Comparison of ENCODE assay signal across 8 mouse cellular contexts in the genomic region with DNA sequence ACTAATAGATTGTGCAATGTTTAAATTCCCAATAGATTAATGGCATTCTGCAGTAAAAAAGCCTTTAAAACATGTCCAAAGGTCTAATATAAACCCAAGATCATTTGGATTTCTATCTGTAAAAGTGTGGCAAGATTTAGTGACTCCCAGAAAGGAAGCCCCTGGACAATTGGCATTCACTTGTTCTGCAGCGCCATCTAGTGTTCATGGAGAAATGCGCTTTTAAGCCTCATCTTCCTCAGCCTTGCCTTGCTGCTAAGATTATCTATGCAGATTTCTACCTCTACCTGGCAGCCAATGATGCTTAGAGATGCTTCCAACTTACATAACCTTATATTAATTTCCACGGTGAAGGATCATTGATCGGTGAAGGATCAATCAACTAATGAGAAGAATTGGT.
DNase-seq lines count a peak whose midpoint lies in the region; ATAC-seq and TF ChIP-seq lines count a peak whose summit lies in the region.

No protein-coding gene starts in this region.

- H3K4me1 ChIP-seq in cerebellum, adult 2 months (ENCODE audit: control insufficient read depth, insufficient read depth, low read length): peaks cover 7% of the 10 kb centered on the region
- 0 out of 2 replicates have a peak, but pooled peaks cover 7% of the 10 kb centered on the region for H3K4me1 ChIP-seq in kidney, postnatal 0 days (replicated peaks; ENCODE audit: insufficient read depth, low read length)
- H3K4me1 ChIP-seq in liver, postnatal 0 days (ENCODE audit: insufficient read depth): no peaks in the 10 kb centered on the region

- H3K9me3 ChIP-seq in kidney, postnatal 0 days (replicated peaks; ENCODE audit: low read length): no peaks in the 10 kb centered on the region
- H3K9me3 ChIP-seq in liver, postnatal 0 days (ENCODE audit: low read length): no peaks in the 10 kb centered on the region

- no peak for TF ChIP-seq POLR2A in cerebellum, adult 2 months (IDR thresholded peaks at IDR 0.05; ENCODE audit: borderline replicate concordance, insufficient read depth, low read length)

- peak; percentile 62 for DNase-seq in CD4-positive helper T cell, adult 2 months (ENCODE audit: low read depth, low spot score)
- DNase-seq in MN1 (ENCODE audit: low spot score): peak; percentile 83
- DNase-seq in cerebellum, adult 2 months: peak; percentile 70 to 71
- peak; percentile 92 for DNase-seq in kidney, postnatal 0 days (ENCODE audit: low spot score)
- peak; percentile 48 for DNase-seq in liver, postnatal 0 days
- peak; percentile 72 for DNase-seq in retina, adult 2 months (ENCODE audit: low read depth, low spot score)

- H3K9ac ChIP-seq in kidney, postnatal 0 days (ENCODE audit: low read depth, low read length): no peak overlapping the region
- no peak overlapping the region for H3K9ac ChIP-seq in liver, postnatal 0 days (replicated peaks)

- no peak overlapping the region for H3K4me2 ChIP-seq in kidney, postnatal 0 days (ENCODE audit: low read length)
- no peak overlapping the region for H3K4me2 ChIP-seq in liver, postnatal 0 days (ENCODE audit: low read depth, low read length)

- peak; percentile 74 for TF ChIP-seq CTCF in cerebellum, adult 2 months (IDR thresholded peaks at IDR 0.05; ENCODE audit: borderline replicate concordance, insufficient read depth, low read depth, low read length)
- peak; percentile 97 for TF ChIP-seq CTCF in kidney, postnatal 0 days (IDR thresholded peaks at IDR 0.05; ENCODE audit: low read depth)
- peak; percentile 86 for TF ChIP-seq CTCF in liver, postnatal 0 days (IDR thresholded peaks at IDR 0.05; ENCODE audit: low read depth)

- H3K27me3 ChIP-seq in cerebellum, adult 2 months (ENCODE audit: control insufficient read depth, insufficient read depth, low read length): no peaks in the 10 kb centered on the region
- H3K27me3 ChIP-seq in kidney, postnatal 0 days (ENCODE audit: insufficient read depth, low read length): no peaks in the 10 kb centered on the region
- no peaks in the 10 kb centered on the region for H3K27me3 ChIP-seq in liver, postnatal 0 days (ENCODE audit: insufficient read depth, low read length)

- H3K36me3 ChIP-seq in kidney, postnatal 0 days (ENCODE audit: insufficient read depth, low read length): no peaks in the 10 kb centered on the region
- no peaks in the 10 kb centered on the region for H3K36me3 ChIP-seq in liver, postnatal 0 days (replicated peaks; ENCODE audit: insufficient read depth, low read length)

- no peak overlapping the region for H3K27ac ChIP-seq in cerebellum, adult 2 months (ENCODE audit: insufficient read depth, low read length)
- no peak overlapping the region for H3K27ac ChIP-seq in kidney, postnatal 0 days
- H3K27ac ChIP-seq in liver, postnatal 0 days (ENCODE audit: low read depth): no peak overlapping the region

- TF ChIP-seq EP300 in liver, postnatal 0 days (IDR thresholded peaks at IDR 0.05; ENCODE audit: low read depth): no peak

- H3K4me3 ChIP-seq in cerebellum, adult 2 months (replicated peaks; ENCODE audit: insufficient read depth, low read depth, low read length): no peak overlapping the region
- H3K4me3 ChIP-seq in kidney, postnatal 0 days (replicated peaks; ENCODE audit: low read depth, low read length): no peak overlapping the region
- H3K4me3 ChIP-seq in liver, postnatal 0 days (ENCODE audit: low read depth, low read length): no peak overlapping the region

- ATAC-seq in frontal cortex, adult (ENCODE audit: low TSS enrichment): peak; percentile 45
- ATAC-seq in kidney, postnatal 0 days (replicated peaks; ENCODE audit: low FRiP score, low read depth): no peak
- no peak for ATAC-seq in liver, postnatal 0 days
- ATAC-seq in erythroid progenitor cell, adult 5-6 weeks (replicated peaks; ENCODE audit: low FRiP score, poor library complexity, severe bottlenecking): no peak

- WGBS in cerebellum, adult 2 months: 9% methylated on average over 4 of the region's 4 CpGs
- WGBS in kidney, postnatal 0 days: 7% methylated on average over 4 of the region's 4 CpGs
- 6% methylated on average over 4 of the region's 4 CpGs for WGBS in liver, postnatal 0 days (ENCODE audit: insufficient replicate concordance)
